ENCODE assay signal across 10 mouse cellular contexts in genomic region chr8:111218107-111218506, GRCm38 (mm10). TPM values are rescaled to one million over a fixed set of nuclear protein-coding genes. Genes with fewer than 3 reads are reported as not detected.
DNase-seq lines count a peak whose midpoint lies in the region; ATAC-seq and TF ChIP-seq lines count a peak whose summit lies in the region.
"Had no signal": no experiment of that assay in that cellular context is flagged by ENCODE, and none has a peak within 500 bp of the region (broad histone marks: within the 10 kb centered on the region; RNA-seq: fewer than 3 reads in every experiment).

No protein-coding gene starts in this region.

- no peaks in the 10 kb centered on the region for H3K4me1 ChIP-seq in intestine, postnatal 0 days (replicated peaks; ENCODE audit: control insufficient read depth, insufficient read depth, low read length)
- H3K4me1 ChIP-seq in midbrain, embryonic 14.5 days (ENCODE audit: control insufficient read depth, insufficient read depth, low read length), result no peaks in the 10 kb centered on the region
- H3K4me1 ChIP-seq: embryonic facial prominence, embryonic 15.5 days; limb, embryonic 13.5 days had no signal

- no peaks in the 10 kb centered on the region; the same call in 1 of the 2 replicates for H3K36me3 ChIP-seq in intestine, postnatal 0 days (ENCODE audit: control insufficient read depth, insufficient read depth)
- H3K36me3 ChIP-seq in midbrain, embryonic 14.5 days (ENCODE audit: control insufficient read depth, insufficient read depth, low read length), result no peaks in the 10 kb centered on the region
- H3K36me3 ChIP-seq: embryonic facial prominence, embryonic 15.5 days; limb, embryonic 13.5 days had no signal

- WGBS in intestine, postnatal 0 days, result 67% methylated on average over 3 of the region's 3 CpGs
- WGBS in midbrain, embryonic 14.5 days, result 74% methylated on average over 3 of the region's 3 CpGs

- no peaks in the 10 kb centered on the region for H3K27me3 ChIP-seq in intestine, postnatal 0 days (replicated peaks; ENCODE audit: control insufficient read depth, insufficient read depth, low read length)
- no peaks in the 10 kb centered on the region for H3K27me3 ChIP-seq in midbrain, embryonic 14.5 days (ENCODE audit: control insufficient read depth, insufficient read depth, low read length)
- H3K27me3 ChIP-seq: embryonic facial prominence, embryonic 15.5 days; limb, embryonic 13.5 days had no signal

- no peak for TF ChIP-seq CTCF in brain, embryonic 14.5 days (IDR thresholded peaks at IDR 0.05; ENCODE audit: borderline replicate concordance, extremely low read depth, insufficient read depth, insufficient read length)
- TF ChIP-seq CTCF in intestine, postnatal 0 days (IDR thresholded peaks at IDR 0.05; ENCODE audit: low read depth), result no peak

- H3K9me3 ChIP-seq in intestine, postnatal 0 days (ENCODE audit: control insufficient read depth), result no peaks in the 10 kb centered on the region
- H3K9me3 ChIP-seq in midbrain, embryonic 14.5 days (ENCODE audit: control insufficient read depth, low read length), result no peaks in the 10 kb centered on the region
- H3K9me3 ChIP-seq: embryonic facial prominence, embryonic 15.5 days had no signal

- TF ChIP-seq POLR2A in brain, embryonic 14.5 days (IDR thresholded peaks at IDR 0.05; ENCODE audit: borderline replicate concordance, extremely low read depth, insufficient read depth, insufficient read length, poor library complexity, severe bottlenecking), result no peak

- no peak overlapping the region for H3K27ac ChIP-seq in intestine, postnatal 0 days (ENCODE audit: low read depth, low read length)
- H3K27ac ChIP-seq in midbrain, embryonic 14.5 days (replicated peaks; ENCODE audit: low read depth, low read length), result no peak overlapping the region
- H3K27ac ChIP-seq: embryonic facial prominence, embryonic 15.5 days; limb, embryonic 13.5 days had no signal

- H3K4me2 ChIP-seq in intestine, postnatal 0 days (replicated peaks; ENCODE audit: low read depth), result no peak overlapping the region
- no peak overlapping the region for H3K4me2 ChIP-seq in midbrain, embryonic 14.5 days (ENCODE audit: low read length)
- H3K4me2 ChIP-seq: embryonic facial prominence, embryonic 15.5 days; limb, embryonic 13.5 days had no signal

- DNase-seq in brain, embryonic 14.5 days (ENCODE audit: low read depth), result peak; percentile 90
- peak; percentile 35 for DNase-seq in cerebellum, adult 8-10 months
- DNase-seq in layer of hippocampus, adult 8-10 months (ENCODE audit: low spot score in 2 of 2), result peak; percentile 79 to 89
- DNase-seq in urinary bladder, postnatal 4 days (ENCODE audit: low spot score in 2 of 2), result no peak
- no peak for DNase-seq in midbrain, embryonic 14.5 days

- ATAC-seq in megakaryocyte progenitor cell, adult 5-6 weeks (replicated peaks; ENCODE audit: poor library complexity), result peak; percentile 96
- ATAC-seq in intestine, postnatal 0 days, result no peak
- ATAC-seq in midbrain, embryonic 14.5 days (ENCODE audit: low FRiP score, low TSS enrichment), result no peak

- no peak overlapping the region for H3K4me3 ChIP-seq in intestine, postnatal 0 days (ENCODE audit: low read depth, low read length)
- no peak overlapping the region for H3K4me3 ChIP-seq in midbrain, embryonic 14.5 days (replicated peaks; ENCODE audit: low read depth, low read length)
- H3K4me3 ChIP-seq: embryonic facial prominence, embryonic 15.5 days; limb, embryonic 13.5 days; myocyte had no signal

- no peak overlapping the region for H3K9ac ChIP-seq in intestine, postnatal 0 days (ENCODE audit: low read depth, low read length)
- no peak overlapping the region for H3K9ac ChIP-seq in midbrain, embryonic 14.5 days (replicated peaks; ENCODE audit: low read length)
- H3K9ac ChIP-seq: embryonic facial prominence, embryonic 15.5 days; limb, embryonic 13.5 days had no signal

RNA-seq across cellular contexts. Expression of gene Glg1, which starts 40.9 kb away (rescaled TPM):
- polyA plus RNA-seq in brain, embryonic 14.5 days (2012; rRNA removed), result 52.6 and 62.4 TPM in 2 replicates
- 100 to 1,000 TPM; 133 to 146 (median 138) TPM for total RNA-seq in layer of hippocampus, adult 8-10 months (2022)
- total RNA-seq in megakaryocyte progenitor cell, adult 5-6 weeks (2015), result 43.0 and 47.1 TPM in 2 replicates
- total RNA-seq in megakaryocyte progenitor cell, adult 5-6 weeks (2017), result 41.0 and 46.7 TPM in 2 replicates
- polyA plus RNA-seq in intestine, postnatal 0 days (2015; fragmentation: Nextera tagmentation; extraction: Ambion mirVana), result 26.5 and 29.1 TPM in 2 replicates
- polyA plus RNA-seq in midbrain, embryonic 14.5 days (2014; fragmentation: Nextera tagmentation; extraction: Ambion mirVana), result 70.1 and 91.1 TPM in 2 replicates

Comparison
In these comparisons a context has a peak if more than half of its experiments do, and no peak if none do; other contexts are left out.
1. DNase-seq: peak in brain, embryonic 14.5 days (single experiment), cerebellum, adult 8-10 months (single experiment) and layer of hippocampus, adult 8-10 months (2 of 2); none in urinary bladder, postnatal 4 days (0 of 2) and midbrain, embryonic 14.5 days (single experiment).